Mouse (Mus musculus) adrenal gland, adult 8-10 months (tissue): ENCODE results near the gene Ercc8. TPM values are rescaled to one million over a fixed set of nuclear protein-coding genes. Genes with fewer than 3 reads are reported as not detected.

ENCODE experiments used
- DNase-seq: peaks from one replicate; pipeline ENCODE4 v3.0.0; 2022
- total RNA-seq, 4 experiments: library from RNA; stranded (reverse); gene quantifications; 2 replicates each; pipeline ENCODE4 v1.2.4; 2022

Gene Ercc8
- total RNA-seq, 4 experiments from 2014 or later = 6.9 to 12.0 (median 11.3) TPM

- no peak for DNase-seq
These were observed 70.7 kb downstream of the Ercc8 start for GRCm38 (mm10) chr13:108229191-108229590.

- DNase-seq = no peak
These were observed 71.3 kb downstream of the Ercc8 start for GRCm38 (mm10) chr13:108229634-108230330.

- DNase-seq = peak; percentile 13
These were observed 81.5 kb downstream of the Ercc8 start for GRCm38 (mm10) chr13:108240012-108240411.

GRCm38 (mm10) chr13:108241715-108242114 is 83.2 kb downstream of the Ercc8 start:
- DNase-seq = no peak

Other genes starting within 250 kb of the Ercc8 start
- gene Smim15, start 114.3 kb upstream of the Ercc8 start, total RNA-seq = 10 to 100 TPM; 36.5 to 43.5 (median 39.5) TPM
- 10 to 100 TPM; 13.9 to 27.0 (median 20.9) TPM for gene Ndufaf2, start 108 bp upstream of the Ercc8 start, total RNA-seq
- 1 to 10 TPM; 2.7 to 3.8 (median 3.2) TPM for gene Elovl7, start 55.7 kb downstream of the Ercc8 start, total RNA-seq
- under 1 TPM in 3 of 4 experiments, not detected in 1; 0.28 to 0.83 (median 0.31) TPM for gene Depdc1b, start 157.6 kb downstream of the Ercc8 start, total RNA-seq